Mouse (Mus musculus) liver, postnatal 0 days (tissue): ENCODE measurements around the gene Lrch4. TPM values are rescaled to one million over a fixed set of nuclear protein-coding genes. Genes with fewer than 3 reads are reported as not detected.
A peak's percentile ranks its signal among the peaks of the same experiment; 100 is the strongest.

Experiments
- ATAC-seq: fragments of 200-750 bp; cut with Nextera tagmentation; 2 replicates; pipeline ENCODE4 v1.8.0; 2017; ENCODE audit warnings: mild to moderate bottlenecking, moderate library complexity
- DNase-seq: peaks from one replicate; pipeline ENCODE4 v3.0.0-alpha.2; 2016
- H3K27ac ChIP-seq: fragments of 300-500 bp; sonication (generic); 2 replicates; pipeline ENCODE4 v1.5.1; 2014; ENCODE audit warnings: antibody characterized with exemption, moderate library complexity, mild to moderate bottlenecking, low read depth
- H3K27me3 ChIP-seq: fragments of 300-500 bp; sonication (generic); 2 replicates; pipeline ENCODE4 v1.6.1; 2014; ENCODE audit warnings: low read length, control low read depth, mixed read lengths; ENCODE audit not compliant: insufficient read depth
- H3K36me3 ChIP-seq: fragments of 300-500 bp; sonication (generic); replicated peaks from 2 replicates; pipeline ENCODE4 v1.6.1; 2014; ENCODE audit warnings: mild to moderate bottlenecking, control low read depth, low read length, moderate library complexity, mixed read lengths; ENCODE audit not compliant: insufficient read depth
- H3K4me1 ChIP-seq: fragments of 300-500 bp; sonication (generic); 2 replicates; pipeline ENCODE4 v1.6.1; 2014; ENCODE audit warnings: antibody characterized with exemption, mild to moderate bottlenecking, control low read depth; ENCODE audit not compliant: insufficient read depth
- H3K4me2 ChIP-seq: fragments of 300-500 bp; sonication (generic); 2 replicates; pipeline ENCODE4 v1.6.1; 2014; ENCODE audit warnings: low read depth, mild to moderate bottlenecking, low read length, moderate library complexity, mixed read lengths
- H3K4me3 ChIP-seq: fragments of 300-500 bp; sonication (generic); 2 replicates; pipeline ENCODE4 v1.5.1; 2014; ENCODE audit warnings: low read depth, low read length
- H3K9ac ChIP-seq: fragments of 300-500 bp; sonication (generic); replicated peaks from 2 replicates; pipeline ENCODE4 v1.6.1; 2014; ENCODE audit warnings: mild to moderate bottlenecking, moderate library complexity
- H3K9me3 ChIP-seq: fragments of 300-500 bp; sonication (generic); 2 replicates; pipeline ENCODE4 v1.6.1; 2016; ENCODE audit warnings: mild to moderate bottlenecking, control low read depth, low read length, mixed read lengths
- CTCF ChIP-seq: sonication (generic); IDR thresholded peaks from 2 replicates; pipeline ENCODE4 v1.5.1; 2016; ENCODE audit warnings: antibody characterized with exemption, low read depth
- EP300 ChIP-seq: IDR thresholded peaks from 2 replicates; pipeline ENCODE4 v1.6.1; 2016; ENCODE audit warnings: antibody characterized with exemption, low read depth, mild to moderate bottlenecking
- WGBS: fragments of 180-500 bp; shearing (Covaris S2); extraction: QIAGEN DNeasy Blood & Tissue Kit; methylation state at CpG from one replicate; pipeline ENCODE4 v1.1.7; 2014; ENCODE audit not compliant: insufficient replicate concordance; 5-methylcytosine and 5-hydroxymethylcytosine counted together
- polyA plus RNA-seq: library from polyadenylated mRNA; unstranded; fragments of >200 nt; fragmentation: Nextera tagmentation; extraction: Ambion mirVana; gene quantifications from 2 replicates; pipeline ENCODE4 v1.2.1, GENCODE M21; 2015

Gene Lrch4
- polyA plus RNA-seq, 1 experiment from 2014 or later, result 24.3 TPM

GRCm38 (mm10) chr5:137623937-137624530, 4.9 kb upstream of the Lrch4 start:
- H3K9me3 ChIP-seq, result no peaks in the 10 kb centered on the region
- peaks cover 13% of the 10 kb centered on the region for H3K4me1 ChIP-seq
- H3K27me3 ChIP-seq, result no peaks in the 10 kb centered on the region
- ATAC-seq, result no peak
- 0 out of 2 replicates have a peak overlapping the region, but pooled peaks have one; percentile 44 for H3K27ac ChIP-seq
- TF ChIP-seq EP300 (no peak), CTCF (no peak)
- no peak overlapping the region for H3K9ac ChIP-seq
- H3K4me2 ChIP-seq, result no peak overlapping the region
- no peak overlapping the region for H3K4me3 ChIP-seq
- no peaks in the 10 kb centered on the region for H3K36me3 ChIP-seq
- WGBS, result 49% methylated on average over 11 of the region's 11 CpGs
- DNase-seq, result no peak

- WGBS, result 1% methylated on average over 9 of the region's 9 CpGs
- DNase-seq (no peak), ATAC-seq (no peak)
- Histone ChIP-seq H3K36me3 (peaks cover under 1% of the 10 kb centered on the region; the same call in 1 of the 2 replicates), H3K9me3 (no peaks in the 10 kb centered on the region), H3K4me3 (peak overlapping the region; percentile 96), H3K27me3 (no peaks in the 10 kb centered on the region), H3K9ac (peak overlapping the region; percentile 67), H3K4me2 (peak overlapping the region; percentile 86), H3K27ac (peak overlapping the region; percentile 83), H3K4me1 (peaks cover 46% of the 10 kb centered on the region)
- TF ChIP-seq CTCF (peak; percentile 24; the same call in 1 of the 2 replicates), EP300 (no peak)
These were observed 930 bp upstream of the Lrch4 start for GRCm38 (mm10) chr5:137627991-137628390.

- ATAC-seq (peak; percentile 23), DNase-seq (peak; percentile 82)
- H3K4me2 ChIP-seq, result peak overlapping the region; percentile 85
- H3K27ac ChIP-seq, result peak overlapping the region; percentile 99
- H3K4me1 ChIP-seq, result peaks cover 45% of the 10 kb centered on the region
- H3K27me3 ChIP-seq, result no peaks in the 10 kb centered on the region
- H3K4me3 ChIP-seq, result peak overlapping the region; percentile 96
- TF ChIP-seq EP300, result no peak; the same call in 1 of the 2 replicates
- TF ChIP-seq CTCF, result no peak
- no peaks in the 10 kb centered on the region for H3K9me3 ChIP-seq
- H3K36me3 ChIP-seq, result peaks cover 13% of the 10 kb centered on the region
- under 1% methylated on average over 21 of the region's 23 CpGs for whole genome bisulfite sequencing
- H3K9ac ChIP-seq, result peak overlapping the region; percentile 94
These were observed 393 bp downstream of the Lrch4 start for GRCm38 (mm10) chr5:137629306-137629721.

GRCm38 (mm10) chr5:137629906-137630545, 1.1 kb downstream of the Lrch4 start:
- H3K9me3 ChIP-seq, result no peaks in the 10 kb centered on the region
- TF ChIP-seq EP300 (no peak), CTCF (no peak)
- H3K4me2 ChIP-seq, result peak overlapping the region; percentile 85
- ATAC-seq (no peak), DNase-seq (no peak)
- WGBS, result 5% methylated on average over 6 of the region's 6 CpGs
- H3K4me1 ChIP-seq, result peaks cover 44% of the 10 kb centered on the region
- H3K9ac ChIP-seq, result peak overlapping the region; percentile 94
- H3K36me3 ChIP-seq, result peaks cover 15% of the 10 kb centered on the region
- H3K27me3 ChIP-seq, result no peaks in the 10 kb centered on the region
- H3K4me3 ChIP-seq, result peak overlapping the region; percentile 96
- H3K27ac ChIP-seq, result peak overlapping the region; percentile 99

- H3K9ac ChIP-seq, result peak overlapping the region; percentile 94
- peak overlapping the region; percentile 85 for H3K4me2 ChIP-seq
- no peaks in the 10 kb centered on the region for H3K9me3 ChIP-seq
- no peak for DNase-seq
- H3K4me3 ChIP-seq, result peak overlapping the region; percentile 96
- peaks cover 44% of the 10 kb centered on the region for H3K4me1 ChIP-seq
- WGBS, result 10% methylated on average over 3 of the region's 3 CpGs
- no peaks in the 10 kb centered on the region for H3K27me3 ChIP-seq
- ATAC-seq, result no peak
- no peak for TF ChIP-seq EP300
- no peak for TF ChIP-seq CTCF
- peaks cover 21% of the 10 kb centered on the region for H3K36me3 ChIP-seq
- H3K27ac ChIP-seq, result peak overlapping the region; percentile 99
These were observed 1.7 kb downstream of the Lrch4 start for GRCm38 (mm10) chr5:137630602-137631001.

GRCm38 (mm10) chr5:137631171-137631570, 2.2 kb downstream of the Lrch4 start:
- DNase-seq, result peak; percentile 72
- H3K27me3 ChIP-seq, result no peaks in the 10 kb centered on the region
- H3K4me2 ChIP-seq, result peak overlapping the region; percentile 85
- 25% methylated on average over 9 of the region's 9 CpGs for WGBS
- H3K27ac ChIP-seq, result peak overlapping the region; percentile 99
- peaks cover 44% of the 10 kb centered on the region for H3K4me1 ChIP-seq
- peak overlapping the region; percentile 96 for H3K4me3 ChIP-seq
- H3K9ac ChIP-seq, result peak overlapping the region; percentile 94
- H3K9me3 ChIP-seq, result no peaks in the 10 kb centered on the region
- ATAC-seq, result no peak
- H3K36me3 ChIP-seq, result peaks cover 25% of the 10 kb centered on the region
- TF ChIP-seq EP300 (no peak), CTCF (no peak)
